Mouse (Mus musculus): ENCODE measurements at regions not wholly inside any gene's neighbourhood (a gene's known extent, or its start where the extent isn't known, plus 50 kb on each side); places are given as distances from the start of the nearest gene placed in this dataset.

GRCm38 (mm10) chr10:45763160-45763955 is 185.7 kb downstream of the Hace1 start:
- no peak for DNase-seq (ENCODE audit: low read depth, low spot score)

DNA sequence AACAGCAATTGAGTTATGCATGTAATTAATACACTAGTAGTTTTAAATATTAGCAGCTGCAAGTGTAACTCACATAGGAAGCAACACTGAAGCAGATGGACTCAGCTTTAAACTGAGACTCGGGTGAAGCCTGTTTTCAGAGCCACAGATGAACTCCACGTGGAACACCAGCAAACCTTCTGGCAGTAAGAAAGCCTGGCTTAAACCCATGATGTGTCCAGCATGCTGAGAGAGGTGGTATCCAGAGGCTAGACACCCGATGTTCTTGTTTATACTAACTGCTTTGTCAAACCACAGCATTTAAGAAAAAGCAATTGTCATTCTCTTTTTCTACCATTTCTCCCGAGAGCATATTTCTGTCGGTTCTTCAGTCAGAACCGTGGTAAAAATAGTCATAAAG is 202.1 kb downstream of the Hace1 start:
- DNase-seq (ENCODE audit: low read depth, low spot score) = peak; percentile 14

- no peak for DNase-seq (ENCODE audit: low read depth, low spot score)
Measured at GRCm38 (mm10) chr10:45783026-45783425, 205.4 kb downstream of the Hace1 start.

- DNase-seq (ENCODE audit: low read depth, low spot score) = peak; percentile 49
Measured at GRCm38 (mm10) chr10:45783461-45784149, 206.0 kb downstream of the Hace1 start.

- DNase-seq (ENCODE audit: low read depth, low spot score) = peak; percentile 65
Measured at GRCm38 (mm10) chr10:45784150-45784479, 206.5 kb downstream of the Hace1 start.

DNA sequence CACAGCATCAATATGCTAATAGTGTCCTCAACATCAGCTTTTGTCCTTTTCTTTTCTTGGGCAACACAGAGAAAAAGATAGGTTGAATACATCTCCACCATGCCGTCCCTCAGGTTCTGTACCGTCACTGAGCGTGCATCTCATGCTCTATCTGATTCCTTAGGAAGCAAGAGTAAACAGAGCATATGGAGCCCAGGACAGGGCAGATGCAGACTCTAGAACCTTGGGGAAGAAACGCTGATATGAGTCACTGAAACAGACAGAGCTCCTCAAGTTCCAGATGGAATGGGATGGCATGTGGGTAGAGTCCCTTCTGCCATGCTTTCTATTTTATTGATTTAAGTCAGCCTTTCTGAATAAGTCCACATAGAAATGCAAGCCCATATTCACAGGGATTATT is 206.9 kb downstream of the Hace1 start:
- DNase-seq (ENCODE audit: low read depth, low spot score) = no peak

DNA sequence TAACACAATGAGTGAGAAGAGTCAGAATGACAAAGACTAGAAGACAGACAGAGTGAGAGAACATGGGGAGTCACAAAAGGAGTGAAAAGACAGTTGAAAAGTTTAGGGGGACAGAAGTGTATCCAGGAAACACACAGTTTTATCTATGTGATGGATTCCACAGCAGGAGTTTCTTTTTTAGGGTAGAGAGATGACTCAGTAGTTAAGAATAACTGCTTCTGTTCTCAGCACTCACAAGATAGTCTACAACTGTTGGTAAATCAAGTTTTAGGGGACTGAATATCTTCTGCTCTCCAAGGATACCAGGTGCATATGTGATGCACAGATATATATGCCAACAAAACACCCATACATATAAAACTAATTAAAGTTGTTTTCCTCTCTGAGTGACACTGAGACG is 210.7 kb downstream of the Hace1 start:
- no peak for DNase-seq (ENCODE audit: low read depth, low spot score)

DNA sequence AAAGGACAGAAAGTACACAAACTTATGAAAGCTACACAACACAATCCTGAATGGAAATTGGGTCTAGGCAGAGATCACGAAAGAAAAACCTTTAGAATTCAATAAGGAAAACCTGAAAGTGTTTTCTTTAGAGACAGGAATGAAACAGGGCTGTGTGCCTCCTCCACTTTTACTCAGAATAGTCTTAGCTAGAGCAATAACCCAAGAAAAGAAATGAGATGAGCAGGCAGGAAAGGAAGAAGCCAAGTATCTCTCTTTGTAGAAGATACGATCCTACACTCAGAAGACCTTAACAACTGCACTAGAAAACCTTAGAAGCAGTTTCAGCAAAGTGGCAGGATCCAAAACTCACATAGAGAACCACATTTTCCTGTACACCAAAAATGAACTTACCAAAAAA is 218.0 kb downstream of the Hace1 start:
- no peak for DNase-seq (ENCODE audit: low read depth, low spot score)

DNA sequence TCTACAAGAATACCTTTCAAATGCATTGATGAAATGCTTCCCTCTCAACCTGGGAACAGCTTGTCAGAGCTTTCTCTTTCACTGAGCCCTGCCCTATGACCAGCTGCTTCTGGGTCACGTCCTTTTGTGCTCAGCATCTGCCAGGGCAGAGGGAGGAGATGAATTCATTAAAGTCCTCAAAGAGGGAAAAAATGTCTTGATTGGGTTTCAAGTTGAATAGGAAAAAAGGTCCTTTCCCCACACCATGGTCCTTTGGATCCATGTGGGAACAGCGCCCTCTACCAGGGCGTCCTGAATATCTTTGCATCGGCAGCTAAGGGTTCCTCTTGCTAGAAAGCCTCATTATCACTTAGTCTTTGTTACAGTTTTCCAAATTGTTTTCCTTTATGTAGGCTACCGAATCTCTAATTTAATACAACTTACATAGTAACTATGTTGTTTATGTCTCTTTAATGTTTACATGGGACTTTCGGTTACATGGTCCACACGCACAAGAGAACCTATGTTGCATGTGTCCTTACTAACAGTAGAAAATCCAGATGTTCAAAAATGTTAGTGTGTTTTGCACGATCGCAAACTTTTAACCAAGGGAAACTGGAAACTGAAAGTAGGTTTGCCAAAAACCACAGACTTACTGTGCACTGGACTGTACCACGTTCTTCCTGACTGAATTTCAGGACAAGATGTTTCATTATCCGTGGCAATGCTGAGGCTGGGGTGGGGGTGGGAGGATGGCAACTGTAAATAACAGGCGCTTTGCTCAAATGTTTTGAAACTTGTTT is 222.6 kb downstream of the Hace1 start:
- peak; percentile 78 for DNase-seq (ENCODE audit: low read depth, low spot score)

- no peak for DNase-seq (ENCODE audit: low read depth, low spot score)
Measured at GRCm38 (mm10) chr10:45801463-45801862, 223.8 kb downstream of the Hace1 start.

- peak; percentile 60 for DNase-seq (ENCODE audit: low read depth, low spot score)
Measured at GRCm38 (mm10) chr10:45806984-45807827, 229.6 kb downstream of the Hace1 start.

GRCm38 (mm10) chr10:45811882-45812281 is 234.3 kb downstream of the Hace1 start:
- no peak for DNase-seq (ENCODE audit: low read depth, low spot score)

GRCm38 (mm10) chr10:45813804-45814203 is 236.2 kb downstream of the Hace1 start:
- no peak for DNase-seq (ENCODE audit: low read depth, low spot score)

DNA sequence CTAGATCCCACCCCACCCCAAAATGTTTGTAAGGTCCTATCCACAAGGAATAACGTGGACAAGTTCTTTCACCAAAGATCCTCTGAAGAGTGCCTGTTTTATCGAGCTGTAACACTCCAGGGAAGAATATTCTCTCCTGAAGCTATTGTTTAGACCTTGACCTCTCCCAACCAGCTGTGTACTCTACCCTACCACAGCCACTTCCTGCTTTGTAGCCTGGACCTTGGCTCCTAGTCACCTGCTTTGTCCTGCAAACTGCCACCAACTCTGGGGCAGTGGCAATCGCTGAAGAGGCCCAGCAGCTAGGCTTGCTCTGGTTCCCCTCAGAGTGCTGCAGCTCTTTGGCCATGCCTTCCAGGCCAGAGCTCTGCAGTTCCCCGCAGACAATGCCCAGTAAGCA is 239.1 kb downstream of the Hace1 start:
- no peak for DNase-seq (ENCODE audit: low read depth, low spot score)

DNA sequence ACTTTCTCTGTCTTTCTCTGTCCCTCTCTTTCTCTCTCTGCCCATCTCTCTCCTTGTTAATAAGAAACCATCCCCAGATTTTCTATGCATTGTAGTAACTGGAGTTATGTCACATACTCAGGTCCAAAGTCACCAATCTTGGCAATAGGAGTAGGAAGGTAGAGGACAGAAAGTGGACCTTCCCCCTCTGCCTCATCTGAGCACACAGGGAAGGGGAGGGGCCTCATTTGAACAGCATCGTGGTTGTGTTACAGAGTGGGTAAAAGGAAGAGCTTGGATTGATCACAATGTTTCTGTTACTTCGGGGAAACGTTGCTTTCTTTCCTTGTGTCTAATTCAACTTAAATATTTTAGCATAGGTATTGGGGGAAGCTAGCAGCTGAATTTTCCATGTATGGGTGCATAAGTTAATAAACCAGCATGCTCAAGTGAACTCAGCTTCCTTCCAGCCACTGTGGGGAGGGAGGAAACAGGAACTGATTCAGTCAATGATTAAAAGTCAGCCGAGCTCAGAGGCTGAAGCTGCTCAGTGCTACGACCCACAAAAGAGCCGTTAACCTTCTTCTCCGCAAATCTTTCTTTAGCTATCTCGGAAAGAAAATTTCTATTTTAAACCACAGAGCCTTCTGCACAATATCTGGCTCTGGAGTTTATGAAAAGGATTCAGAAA is 243.5 kb downstream of the Hace1 start:
- DNase-seq (ENCODE audit: low read depth, low spot score) = no peak

GRCm38 (mm10) chr10:45822251-45822650 is 244.6 kb downstream of the Hace1 start:
- DNase-seq (ENCODE audit: low read depth, low spot score) = no peak

DNA sequence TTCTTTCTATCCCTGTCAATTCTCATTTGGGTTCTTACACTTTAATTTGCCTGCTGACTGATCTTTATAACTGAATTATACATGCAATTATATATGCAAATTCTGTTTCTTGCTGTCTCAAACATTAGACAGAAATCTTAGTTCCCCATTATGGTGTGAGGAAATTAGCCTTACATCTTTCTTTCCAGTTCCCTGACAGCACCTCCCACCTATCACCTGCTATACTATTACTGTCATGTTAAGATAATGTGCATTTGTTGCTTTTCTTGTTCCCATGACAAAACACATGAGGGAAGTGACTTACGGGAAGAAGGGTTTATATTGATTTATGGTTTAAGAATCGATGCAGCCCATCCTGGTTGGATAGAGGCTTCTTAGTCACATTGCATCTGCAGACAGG is 246.0 kb downstream of the Hace1 start:
- DNase-seq (ENCODE audit: low read depth, low spot score) = no peak

DNA sequence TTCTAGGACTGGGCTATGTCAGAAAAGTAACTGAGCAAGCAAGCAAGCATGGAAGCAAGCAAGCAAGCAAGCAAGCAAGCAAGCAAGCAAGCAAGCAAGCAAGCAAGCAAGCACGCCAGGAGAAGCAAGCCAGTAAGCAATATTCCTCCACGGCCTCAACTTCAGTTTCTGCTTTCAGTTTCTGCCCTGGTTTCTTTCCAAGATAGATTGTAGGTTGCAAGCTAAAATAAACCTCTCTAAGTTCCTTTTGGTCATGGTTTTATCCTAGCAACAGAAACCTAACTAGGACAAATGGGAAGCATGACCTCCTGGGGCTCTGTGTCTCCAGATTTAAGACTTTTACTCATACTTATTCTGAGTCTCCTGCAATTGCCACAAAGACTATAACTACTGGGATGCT is 271.0 kb downstream of the Hace1 start:
- no peak for DNase-seq (ENCODE audit: low read depth, low spot score)

- no peak for DNase-seq (ENCODE audit: low read depth, low spot score)
Measured at GRCm38 (mm10) chr10:45849841-45850240, 272.2 kb downstream of the Hace1 start.

DNA sequence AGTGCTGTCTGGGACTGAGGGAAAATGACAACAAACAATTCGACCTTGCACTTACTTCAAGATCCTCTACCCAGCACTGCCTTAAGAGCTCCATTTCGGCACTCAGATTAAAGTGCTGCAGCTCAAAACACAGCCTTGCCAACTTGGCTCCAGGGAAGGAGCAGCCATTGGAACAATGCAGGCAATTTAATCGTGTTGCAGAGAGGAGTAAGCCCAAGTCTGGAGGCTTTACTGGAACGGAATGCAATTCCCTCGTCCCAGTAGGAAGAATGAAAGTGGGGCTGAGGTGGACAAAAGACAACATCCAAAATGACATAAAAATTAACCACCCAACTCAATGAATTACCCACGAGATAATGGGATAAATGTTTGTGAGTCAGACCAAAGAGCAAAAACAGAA is 273.0 kb downstream of the Hace1 start:
- no peak for DNase-seq (ENCODE audit: low read depth, low spot score)

DNA sequence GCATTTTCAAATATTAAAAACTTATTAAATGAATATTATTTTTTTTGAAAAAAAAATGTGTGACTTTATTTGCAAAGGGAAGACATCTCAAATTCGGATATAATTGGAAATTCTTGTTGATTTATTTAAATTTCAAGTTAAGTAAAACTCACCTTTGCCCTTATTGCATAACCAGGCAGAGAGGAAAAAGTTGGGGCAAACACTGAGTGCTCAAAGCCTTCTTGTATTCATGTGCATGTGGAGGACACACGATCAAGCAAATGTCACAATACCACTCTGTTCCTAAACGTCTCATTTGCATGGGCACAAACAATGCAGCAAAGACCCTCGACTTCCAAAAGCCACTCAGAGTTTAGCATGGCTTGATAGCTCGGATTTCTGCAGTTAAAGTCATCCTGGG is 275.1 kb downstream of the Hace1 start:
- no peak for DNase-seq (ENCODE audit: low read depth, low spot score)

Measured in mesoderm, embryonic 11.5 days (tissue).